Mouse (Mus musculus) erythroblast, embryonic 14.5 days (primary cell): ENCODE data around the gene Xylt1. TPM values are rescaled to one million over a fixed set of nuclear protein-coding genes. Genes with fewer than 3 reads are reported as not detected.

Source experiments
- H3K27me3 ChIP-seq: 2 replicates; pipeline ENCODE4 v1.6.1; 2012; ENCODE audit warnings: inconsistent platforms; ENCODE audit not compliant: control insufficient read depth
- H3K36me3 ChIP-seq: 2 replicates; pipeline ENCODE4 v1.6.1; 2012; ENCODE audit warnings: mild to moderate bottlenecking, inconsistent platforms; ENCODE audit not compliant: control insufficient read depth
- H3K4me1 ChIP-seq: 2 replicates; pipeline ENCODE4 v1.6.1; 2012; ENCODE audit warnings: inconsistent platforms; ENCODE audit not compliant: control insufficient read depth
- H3K4me3 ChIP-seq: replicated peaks from 2 replicates; pipeline ENCODE3; 2012; ENCODE audit warnings: moderate library complexity, mild to moderate bottlenecking, inconsistent platforms
- H3K9me3 ChIP-seq: 2 replicates; pipeline ENCODE4 v1.6.1; 2012; ENCODE audit warnings: low read length, inconsistent platforms, mixed read lengths; ENCODE audit not compliant: control insufficient read depth
- GATA1 ChIP-seq: IDR thresholded peaks from 2 replicates; pipeline ENCODE4 v1.6.1; 2012; ENCODE audit warnings: low read length, inconsistent platforms, mixed read lengths
- TAL1 ChIP-seq: IDR thresholded peaks from 3 replicates; pipeline ENCODE4 v1.6.1; 2012; ENCODE audit warnings: low read length, inconsistent platforms, mixed read lengths
- polyA plus RNA-seq: library from polyadenylated mRNA; stranded (reverse); fragments of >175 nt; gene quantifications from 2 replicates; pipeline ENCODE4 v1.2.3, GENCODE M21; 2012

Gene Xylt1
- polyA plus RNA-seq, 1 experiment, result 0.01 TPM

DNA sequence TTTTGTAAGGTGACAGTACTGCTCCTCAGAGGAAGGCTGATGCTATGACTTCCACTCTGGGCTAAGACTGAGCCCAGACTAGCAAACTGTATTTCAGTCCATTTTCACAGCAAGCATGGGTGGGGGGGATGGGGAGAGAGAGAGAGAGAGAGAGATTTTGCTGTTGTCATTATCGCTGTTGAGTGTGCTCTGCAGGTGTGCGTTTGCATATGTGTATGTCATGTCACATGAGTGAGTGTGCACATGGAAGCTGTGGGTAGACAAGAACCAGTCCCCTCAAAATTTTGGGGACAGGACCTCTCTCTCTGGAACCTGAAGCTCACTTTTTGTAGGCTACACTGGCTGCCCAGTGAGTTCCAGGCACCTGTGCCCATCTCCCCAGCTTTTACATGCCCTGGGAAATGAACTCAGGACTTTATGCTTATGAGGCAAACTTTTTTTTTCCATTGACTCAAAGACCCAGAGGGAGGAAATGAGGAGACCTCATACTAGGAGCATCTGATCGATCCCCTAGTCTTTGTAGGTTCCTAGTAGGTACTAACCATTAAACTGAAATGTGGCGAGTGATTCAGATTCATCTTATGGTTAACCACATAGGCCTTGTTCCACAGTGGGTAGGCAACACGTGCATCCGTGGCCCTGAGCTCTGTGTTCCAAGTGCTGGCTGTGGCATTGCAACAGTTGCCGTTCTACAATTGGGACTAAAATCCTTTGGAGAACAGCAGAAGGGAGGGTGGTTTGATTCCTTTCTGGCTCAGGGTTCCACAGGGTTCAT, 85.4 kb downstream of the Xylt1 start:
- Histone ChIP-seq H3K27me3 (no peaks in the 10 kb centered on the region), H3K4me1 (no peaks in the 10 kb centered on the region), H3K36me3 (no peaks in the 10 kb centered on the region), H3K4me3 (no peak overlapping the region), H3K9me3 (no peaks in the 10 kb centered on the region)
- TF ChIP-seq TAL1 (no peak), GATA1 (no peak)

DNA sequence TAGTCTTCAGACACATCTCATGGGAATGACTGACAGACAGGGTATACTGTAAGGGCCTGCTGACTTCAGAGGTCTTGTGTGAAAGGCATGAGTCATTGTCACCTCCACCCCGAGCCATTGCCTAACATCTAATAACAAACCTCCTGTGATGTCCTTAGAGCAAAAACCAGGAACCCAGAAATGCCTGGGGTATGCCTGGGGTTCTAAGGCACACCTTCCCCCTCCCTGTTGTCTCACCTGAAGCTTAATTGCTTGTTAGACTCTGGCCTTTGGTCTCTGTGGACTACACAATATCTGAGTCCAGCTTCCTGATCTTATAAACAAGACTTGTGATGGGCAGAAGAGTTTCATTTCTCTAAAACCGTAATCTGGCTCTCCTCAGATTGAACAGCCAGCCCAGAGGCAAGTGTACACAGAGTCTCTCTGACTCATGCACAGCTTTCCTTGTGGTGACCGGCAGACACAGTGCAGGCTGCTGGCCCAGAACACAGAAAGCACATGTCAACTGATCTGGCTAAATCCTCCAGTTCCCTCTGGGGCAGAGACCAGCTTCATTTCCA, 89.5 kb downstream of the Xylt1 start:
- H3K4me1 ChIP-seq, result no peaks in the 10 kb centered on the region
- H3K4me3 ChIP-seq, result no peak overlapping the region
- H3K9me3 ChIP-seq, result no peaks in the 10 kb centered on the region
- TF ChIP-seq TAL1, result no peak
- no peak for TF ChIP-seq GATA1
- H3K36me3 ChIP-seq, result no peaks in the 10 kb centered on the region
- no peaks in the 10 kb centered on the region for H3K27me3 ChIP-seq

DNA sequence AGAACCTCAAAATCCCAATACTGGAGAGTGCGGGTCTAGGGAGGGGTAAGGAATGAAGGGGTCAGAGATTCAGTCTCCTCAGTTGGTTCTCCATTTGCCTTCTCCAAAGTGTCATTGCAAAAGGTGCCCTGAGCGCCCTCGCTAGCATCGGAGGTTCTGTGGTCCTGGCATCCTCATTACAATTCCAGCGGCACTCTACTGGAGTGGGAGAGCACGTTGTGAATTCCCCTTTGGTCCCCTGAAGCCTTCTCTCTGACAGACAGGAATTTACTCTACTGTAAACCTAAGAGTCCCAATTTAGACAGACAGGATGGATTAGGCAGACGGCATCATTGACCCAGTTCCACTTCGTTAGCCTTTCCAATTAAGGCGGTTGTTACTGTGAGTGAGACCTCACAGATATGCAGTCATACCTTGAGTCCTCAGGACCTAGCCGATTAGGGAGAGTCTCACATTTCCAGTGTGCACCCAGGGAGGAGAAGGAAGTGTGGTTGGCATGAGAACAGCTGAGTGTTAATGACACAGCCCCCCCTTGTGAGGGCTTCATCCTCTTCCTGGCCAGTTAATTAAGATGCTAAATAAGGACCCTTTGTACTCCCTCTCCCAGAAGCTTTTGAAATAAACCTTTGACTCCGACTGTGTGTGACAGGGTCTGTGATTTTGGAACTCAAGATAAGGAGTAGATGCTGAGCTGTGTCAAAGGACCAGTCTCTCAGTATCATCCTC, 91.4 kb downstream of the Xylt1 start:
- no peak for TF ChIP-seq GATA1
- no peak for TF ChIP-seq TAL1
- Histone ChIP-seq H3K27me3 (no peaks in the 10 kb centered on the region), H3K36me3 (no peaks in the 10 kb centered on the region), H3K9me3 (no peaks in the 10 kb centered on the region), H3K4me3 (no peak overlapping the region), H3K4me1 (no peaks in the 10 kb centered on the region)

GRCm38 (mm10) chr7:117472781-117473743, 92.3 kb downstream of the Xylt1 start:
- H3K4me1 ChIP-seq, result no peaks in the 10 kb centered on the region
- no peak overlapping the region for H3K4me3 ChIP-seq
- no peaks in the 10 kb centered on the region for H3K36me3 ChIP-seq
- H3K27me3 ChIP-seq, result no peaks in the 10 kb centered on the region
- no peak for TF ChIP-seq GATA1
- no peak for TF ChIP-seq TAL1
- H3K9me3 ChIP-seq, result no peaks in the 10 kb centered on the region

- H3K27me3 ChIP-seq, result no peaks in the 10 kb centered on the region
- TF ChIP-seq TAL1, result no peak
- no peak for TF ChIP-seq GATA1
- no peaks in the 10 kb centered on the region for H3K36me3 ChIP-seq
- H3K4me3 ChIP-seq, result no peak overlapping the region
- H3K4me1 ChIP-seq, result no peaks in the 10 kb centered on the region
- no peaks in the 10 kb centered on the region for H3K9me3 ChIP-seq
Measured at GRCm38 (mm10) chr7:117474302-117474701, 93.5 kb downstream of the Xylt1 start.

DNA sequence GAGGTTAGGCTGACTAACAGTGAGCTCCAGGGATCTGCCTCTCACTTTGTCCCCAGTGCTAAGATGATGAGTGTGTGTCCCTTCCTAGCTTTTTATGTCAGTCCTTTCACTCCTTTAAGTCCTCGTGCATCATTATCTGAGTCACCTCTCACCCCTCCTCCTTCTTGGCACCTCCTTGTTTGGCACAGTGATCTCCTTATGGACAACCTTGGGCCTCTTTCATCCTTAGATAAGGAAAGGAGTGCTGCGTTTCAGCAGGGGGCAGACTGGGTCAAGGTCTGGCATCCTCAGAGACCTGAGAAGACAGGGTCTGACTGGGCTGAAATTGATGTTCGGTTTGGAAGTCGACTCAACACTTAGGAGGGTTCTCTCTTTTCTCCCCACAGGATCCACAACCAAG, 94.3 kb downstream of the Xylt1 start:
- Histone ChIP-seq H3K4me3 (no peak overlapping the region), H3K4me1 (no peaks in the 10 kb centered on the region), H3K36me3 (no peaks in the 10 kb centered on the region), H3K27me3 (no peaks in the 10 kb centered on the region), H3K9me3 (no peaks in the 10 kb centered on the region)
- TF ChIP-seq GATA1, result no peak
- no peak for TF ChIP-seq TAL1

DNA sequence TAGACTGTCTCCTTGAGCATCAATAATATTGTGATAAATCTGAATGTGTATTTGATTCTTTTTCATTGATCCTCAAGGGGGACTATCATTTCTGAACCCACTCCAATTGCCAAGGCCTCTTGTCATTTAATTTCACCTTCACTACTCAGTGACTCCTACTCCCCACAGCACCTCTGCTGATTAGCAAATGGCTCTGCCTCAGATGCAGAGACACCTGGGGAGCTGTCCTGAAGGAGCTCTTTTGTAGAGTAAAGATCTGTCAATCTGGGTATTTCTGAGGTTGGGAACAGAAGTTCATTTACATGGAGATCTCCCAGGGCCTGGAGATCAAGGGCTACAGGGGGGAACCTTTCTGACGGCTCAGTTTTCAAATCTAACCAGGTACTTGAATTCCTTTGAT, 98.2 kb downstream of the Xylt1 start:
- H3K27me3 ChIP-seq, result no peaks in the 10 kb centered on the region
- no peaks in the 10 kb centered on the region for H3K9me3 ChIP-seq
- no peak for TF ChIP-seq GATA1
- TF ChIP-seq TAL1, result no peak
- H3K36me3 ChIP-seq, result no peaks in the 10 kb centered on the region
- no peaks in the 10 kb centered on the region for H3K4me1 ChIP-seq
- no peak overlapping the region for H3K4me3 ChIP-seq

- Histone ChIP-seq H3K36me3 (no peaks in the 10 kb centered on the region), H3K9me3 (no peaks in the 10 kb centered on the region), H3K4me3 (no peak overlapping the region), H3K27me3 (no peaks in the 10 kb centered on the region), H3K4me1 (no peaks in the 10 kb centered on the region)
- no peak for TF ChIP-seq TAL1
- no peak for TF ChIP-seq GATA1
Measured at GRCm38 (mm10) chr7:117480831-117481230, 100.1 kb downstream of the Xylt1 start.
